In the genomic region with DNA sequence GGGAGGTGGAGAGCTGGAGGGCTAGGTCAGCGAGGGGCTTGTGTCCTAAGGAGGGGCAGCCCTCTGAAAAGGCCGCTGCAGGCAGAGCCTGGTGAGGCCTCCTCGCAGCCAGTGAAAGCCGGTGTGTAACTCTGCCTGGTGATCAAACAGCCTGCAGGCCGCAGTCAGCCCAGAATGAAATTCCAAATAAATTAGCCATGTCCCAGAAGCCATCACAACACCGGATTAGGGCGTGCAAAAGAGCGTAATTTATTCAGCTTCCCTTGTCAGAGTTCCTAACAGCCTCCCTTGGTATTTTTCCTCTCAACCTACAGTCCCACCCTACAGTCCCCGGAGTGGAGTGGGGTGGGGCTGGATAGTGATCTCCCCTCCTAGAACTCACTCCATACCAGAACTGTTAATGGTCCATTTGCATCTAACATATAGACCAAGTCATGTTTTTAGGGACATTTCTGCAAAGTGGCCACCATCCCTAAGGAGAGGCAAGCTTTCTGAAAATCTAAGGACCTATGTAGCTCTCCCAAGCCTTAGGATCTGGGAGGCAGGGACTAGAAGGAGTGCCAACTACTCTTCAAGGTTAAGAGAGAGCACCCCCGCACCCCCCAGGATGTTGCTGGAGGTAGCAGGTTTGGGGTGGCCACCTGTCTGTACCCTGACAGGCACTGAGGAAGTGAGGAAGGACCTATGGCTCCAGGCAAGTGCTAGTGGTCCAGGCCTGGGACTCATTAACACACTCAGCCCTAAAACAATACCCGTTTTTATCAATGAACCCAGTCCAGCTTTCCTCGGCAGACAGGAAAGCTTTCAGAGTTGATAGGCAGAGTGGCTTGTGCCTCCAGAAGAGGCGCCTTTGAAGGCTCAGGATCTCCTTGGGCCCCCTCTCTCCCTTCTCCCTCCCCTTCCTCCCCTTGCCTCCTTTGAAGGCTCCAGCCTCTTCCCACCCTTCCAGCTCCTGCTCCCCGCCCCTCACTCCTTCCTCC, we compare ENCODE assay signal across 11 mouse cellular contexts. TPM values are rescaled to one million over a fixed set of nuclear protein-coding genes. Genes with fewer than 3 reads are reported as not detected.
DNase-seq lines count a peak whose midpoint lies in the region; ATAC-seq and TF ChIP-seq lines count a peak whose summit lies in the region.
"Had no signal": no experiment of that assay in that cellular context is flagged by ENCODE, and none has a peak within 500 bp of the region (broad histone marks: within the 10 kb centered on the region; RNA-seq: fewer than 3 reads in every experiment).

No protein-coding gene starts in this region.

- no peaks in the 10 kb centered on the region for H3K36me3 ChIP-seq in embryonic facial prominence, embryonic 10.5 days (replicated peaks)
- no peaks in the 10 kb centered on the region for H3K36me3 ChIP-seq in hindbrain, embryonic 16.5 days (ENCODE audit: control insufficient read depth, insufficient read depth, low read length)
- no peaks in the 10 kb centered on the region for H3K36me3 ChIP-seq in midbrain, embryonic 13.5 days
- H3K36me3 ChIP-seq: liver, embryonic 13.5 days had no signal

- H3K4me1 ChIP-seq in embryonic facial prominence, embryonic 10.5 days, result peaks cover 51% of the 10 kb centered on the region
- H3K4me1 ChIP-seq in hindbrain, embryonic 16.5 days (ENCODE audit: control insufficient read depth, insufficient read depth, low read depth, low read length), result peaks cover 6% of the 10 kb centered on the region
- H3K4me1 ChIP-seq in midbrain, embryonic 13.5 days (replicated peaks), result peaks cover 43% of the 10 kb centered on the region

- 10% methylated on average over 14 of the region's 14 CpGs for WGBS in embryonic facial prominence, embryonic 10.5 days
- WGBS in hindbrain, embryonic 16.5 days, result 20% methylated on average over 14 of the region's 14 CpGs
- WGBS in midbrain, embryonic 13.5 days, result 9% methylated on average over 14 of the region's 14 CpGs

- H3K4me3 ChIP-seq in embryonic facial prominence, embryonic 10.5 days, result no peak overlapping the region
- no peak overlapping the region for H3K4me3 ChIP-seq in hindbrain, embryonic 16.5 days (ENCODE audit: low read length)
- H3K4me3 ChIP-seq in midbrain, embryonic 13.5 days (replicated peaks), result no peak overlapping the region
- H3K4me3 ChIP-seq: heart, adult 2 months; liver, embryonic 13.5 days had no signal

- no peaks in the 10 kb centered on the region for H3K9me3 ChIP-seq in embryonic facial prominence, embryonic 10.5 days
- no peaks in the 10 kb centered on the region for H3K9me3 ChIP-seq in hindbrain, embryonic 16.5 days (ENCODE audit: control insufficient read depth, low read length)
- no peaks in the 10 kb centered on the region for H3K9me3 ChIP-seq in midbrain, embryonic 13.5 days
- H3K9me3 ChIP-seq: liver, embryonic 13.5 days had no signal

- peak; percentile 91 for DNase-seq in brain, embryonic 14.5 days (ENCODE audit: low read depth)
- peak; percentile 72 for DNase-seq in embryonic facial prominence, embryonic 10.5 days (ENCODE audit: low spot score)
- no peak for DNase-seq in natural killer cell, adult 2 months (ENCODE audit: low spot score in 2 of 2)
- DNase-seq in layer of hippocampus, postnatal 14 days (ENCODE audit: low spot score in 2 of 2), result no peak
- no peak for DNase-seq in thymus, postnatal 25 days
- DNase-seq: cerebellum, adult 18-20 months; heart, adult 2 months; liver, embryonic 13.5 days had no signal

- no peak for TF ChIP-seq POLR2A in brain, embryonic 14.5 days (IDR thresholded peaks at IDR 0.05; ENCODE audit: borderline replicate concordance, extremely low read depth, insufficient read depth, insufficient read length, poor library complexity, severe bottlenecking)

- no peak for TF ChIP-seq CTCF in brain, embryonic 14.5 days (IDR thresholded peaks at IDR 0.05; ENCODE audit: borderline replicate concordance, extremely low read depth, insufficient read depth, insufficient read length)

- peak overlapping the region; percentile 49; the same call in 1 of the 2 replicates for H3K9ac ChIP-seq in hindbrain, embryonic 16.5 days (ENCODE audit: low read depth, low read length)
- no peak overlapping the region for H3K9ac ChIP-seq in midbrain, embryonic 13.5 days (replicated peaks)
- H3K9ac ChIP-seq: liver, embryonic 13.5 days had no signal

- ATAC-seq in hindbrain, embryonic 16.5 days, result peak; percentile 40; the same call in 1 of the 2 replicates
- peak; percentile 86 for ATAC-seq in midbrain, embryonic 13.5 days
- ATAC-seq: Patski had no signal

- peaks cover 4% of the 10 kb centered on the region; the same call in 1 of the 2 replicates for H3K27me3 ChIP-seq in embryonic facial prominence, embryonic 10.5 days (replicated peaks; ENCODE audit: low read depth, poor library complexity, severe bottlenecking)
- no peaks in the 10 kb centered on the region for H3K27me3 ChIP-seq in hindbrain, embryonic 16.5 days (replicated peaks; ENCODE audit: control insufficient read depth, insufficient read depth, low read length)
- 0 out of 2 replicates have a peak, but pooled peaks cover 2% of the 10 kb centered on the region for H3K27me3 ChIP-seq in midbrain, embryonic 13.5 days
- H3K27me3 ChIP-seq: Patski had no signal

- peak overlapping the region; percentile 84 for H3K27ac ChIP-seq in embryonic facial prominence, embryonic 10.5 days (replicated peaks)
- no peak overlapping the region for H3K27ac ChIP-seq in hindbrain, embryonic 16.5 days (ENCODE audit: low read depth, low read length)
- H3K27ac ChIP-seq in midbrain, embryonic 13.5 days, result peak overlapping the region; percentile 83
- H3K27ac ChIP-seq: heart, adult 2 months; liver, embryonic 13.5 days had no signal

- no peak overlapping the region for H3K4me2 ChIP-seq in hindbrain, embryonic 16.5 days (ENCODE audit: low read length)
- no peak overlapping the region for H3K4me2 ChIP-seq in midbrain, embryonic 13.5 days (replicated peaks)
- H3K4me2 ChIP-seq: liver, embryonic 13.5 days had no signal

RNA-seq across cellular contexts. Expression of a gene that starts 4.1 kb away (rescaled TPM):
- polyA plus RNA-seq in brain, embryonic 14.5 days (2012; rRNA removed), result 1.2 and 1.6 TPM in 2 replicates
- polyA plus RNA-seq in embryonic facial prominence, embryonic 10.5 days (2016; fragmentation: Nextera tagmentation; extraction: Ambion mirVana), result 0.72 TPM in 1 of 2 replicates, not detected in the other
- not detected in 2 replicates for polyA plus RNA-seq in hindbrain, embryonic 16.5 days (2015; fragmentation: Nextera tagmentation; extraction: Ambion mirVana)
- polyA plus RNA-seq in midbrain, embryonic 13.5 days (2015; fragmentation: Nextera tagmentation; extraction: Ambion mirVana), result 0.34 TPM in 1 of 2 replicates, not detected in the other
- not detected for total RNA-seq in layer of hippocampus, postnatal 14 days (2021)
- total RNA-seq: heart, adult 2 months had no signal
- polyA plus RNA-seq: Patski had no signal

Comparison
In these comparisons a context has a peak if more than half of its experiments do, and no peak if none do; other contexts are left out.
1. DNase-seq: peak in brain, embryonic 14.5 days (single experiment) and embryonic facial prominence, embryonic 10.5 days (single experiment); none in natural killer cell, adult 2 months (0 of 2), layer of hippocampus, postnatal 14 days (0 of 2) and thymus, postnatal 25 days (single experiment).